Mouse (Mus musculus) midbrain, embryonic 11.5 days (tissue): ENCODE measurements around the gene Polrmt. TPM values are rescaled to one million over a fixed set of nuclear protein-coding genes. Genes with fewer than 3 reads are reported as not detected.

Experiments used
- ATAC-seq: fragments of 200-750 bp; cut with Nextera tagmentation; 2 replicates; pipeline ENCODE4 v1.8.0; 2017; ENCODE audit warnings: moderate TSS enrichment, moderate library complexity; ENCODE audit not compliant: low FRiP score
- DNase-seq: peaks from one replicate; pipeline ENCODE4 v3.0.0; 2015; ENCODE audit warnings: low spot score; ENCODE audit errors: missing footprints
- H3K27ac ChIP-seq: fragments of 300-500 bp; sonication (generic); 2 replicates; pipeline ENCODE4 v1.5.1; 2014; ENCODE audit warnings: low read depth, low read length
- H3K27me3 ChIP-seq: fragments of 300-500 bp; sonication (generic); 2 replicates; pipeline ENCODE4 v1.6.1; 2014; ENCODE audit warnings: mild to moderate bottlenecking, low read length, moderate library complexity, mixed read lengths; ENCODE audit not compliant: control insufficient read depth, insufficient read depth
- H3K36me3 ChIP-seq: fragments of 300-500 bp; sonication (generic); 2 replicates; pipeline ENCODE4 v1.6.1; 2014; ENCODE audit warnings: mild to moderate bottlenecking, low read length, moderate library complexity, mixed read lengths; ENCODE audit not compliant: control insufficient read depth, insufficient read depth
- H3K4me1 ChIP-seq: fragments of 300-500 bp; sonication (generic); 2 replicates; pipeline ENCODE4 v1.6.1; 2014; ENCODE audit warnings: low read length; ENCODE audit not compliant: control insufficient read depth, insufficient read depth
- H3K4me2 ChIP-seq: fragments of 300-500 bp; sonication (generic); 2 replicates; pipeline ENCODE4 v1.6.1; 2014; ENCODE audit warnings: mild to moderate bottlenecking, moderate library complexity
- H3K4me3 ChIP-seq: fragments of 300-500 bp; sonication (generic); 2 replicates; pipeline ENCODE4 v1.5.1; 2014; ENCODE audit warnings: low read depth, low read length
- H3K9ac ChIP-seq: fragments of 300-500 bp; sonication (generic); 2 replicates; pipeline ENCODE4 v1.6.1; 2014; ENCODE audit warnings: low read length
- H3K9me3 ChIP-seq: fragments of 300-500 bp; sonication (generic); 2 replicates; pipeline ENCODE4 v1.6.1; 2016; ENCODE audit warnings: low read length; ENCODE audit not compliant: control insufficient read depth
- WGBS: fragments of 180-500 bp; shearing (Covaris S2); extraction: QIAGEN DNeasy Blood & Tissue Kit; methylation state at CpG from one replicate; pipeline ENCODE4 v1.1.7; 2014; 5-methylcytosine and 5-hydroxymethylcytosine counted together
- polyA plus RNA-seq: library from polyadenylated mRNA; unstranded; fragments of >200 nt; fragmentation: Nextera tagmentation; extraction: Ambion mirVana; gene quantifications from 2 replicates; pipeline ENCODE4 v1.2.1, GENCODE M21; 2014

Gene Polrmt
- polyA plus RNA-seq, 1 experiment from 2014 or later, result 31.2 TPM

- H3K4me3 ChIP-seq, result no peak overlapping the region
- DNase-seq, result no peak
- WGBS, result 70% methylated on average over 5 of the region's 5 CpGs
- ATAC-seq, result no peak
- H3K9ac ChIP-seq, result no peak overlapping the region
- peaks cover 30% of the 10 kb centered on the region for H3K27me3 ChIP-seq
- H3K9me3 ChIP-seq, result no peaks in the 10 kb centered on the region
- H3K36me3 ChIP-seq, result no peaks in the 10 kb centered on the region
- H3K4me2 ChIP-seq, result no peak overlapping the region
- H3K4me1 ChIP-seq, result peaks cover 13% of the 10 kb centered on the region
- H3K27ac ChIP-seq, result no peak overlapping the region
Measured at GRCm38 (mm10) chr10:79721089-79721488, 25.3 kb downstream of the Polrmt start.

GRCm38 (mm10) chr10:79717640-79718357, 28.6 kb downstream of the Polrmt start:
- peaks cover 41% of the 10 kb centered on the region for H3K27me3 ChIP-seq
- WGBS, result 5% methylated on average over 43 of the region's 43 CpGs
- H3K4me2 ChIP-seq, result peak overlapping the region; percentile 92
- ATAC-seq, result no peak
- peak overlapping the region; percentile 60 for H3K4me3 ChIP-seq
- H3K36me3 ChIP-seq, result no peaks in the 10 kb centered on the region
- DNase-seq, result peak; percentile 94
- H3K4me1 ChIP-seq, result peaks cover 13% of the 10 kb centered on the region
- H3K9ac ChIP-seq, result no peak overlapping the region
- no peaks in the 10 kb centered on the region for H3K9me3 ChIP-seq
- H3K27ac ChIP-seq, result no peak overlapping the region

- ATAC-seq, result peak; percentile 8; the same call in 1 of the 2 replicates
- peaks cover 13% of the 10 kb centered on the region for H3K4me1 ChIP-seq
- H3K27ac ChIP-seq, result no peak overlapping the region
Measured at GRCm38 (mm10) chr10:79716988-79717355, 29.4 kb downstream of the Polrmt start.

GRCm38 (mm10) chr10:79716254-79716987, 30.0 kb downstream of the Polrmt start, which contains the start of gene Hcn2:
Hcn2 (plus strand) TSS chr10:79716634.
- Histone ChIP-seq H3K9me3 (no peaks in the 10 kb centered on the region), H3K4me2 (peak within 1 kb of the TSS; percentile 92), H3K36me3 (peaks cover 5% of the 10 kb centered on the region), H3K27ac (no peak within 1 kb of the TSS), H3K9ac (peak within 1 kb of the TSS; percentile 54), H3K4me3 (peak within 1 kb of the TSS; percentile 60), H3K27me3 (peaks cover 41% of the 10 kb centered on the region), H3K4me1 (peaks cover 13% of the 10 kb centered on the region)
- ATAC-seq, result peak; percentile 61; the same call in 1 of the 2 replicates
- WGBS, result 2% methylated on average over 63 of the region's 91 CpGs
- DNase-seq, result no peak

More at GRCm38 (mm10) chr10:79716988-79717355, 29.4 kb downstream of the Polrmt start:
- no peaks in the 10 kb centered on the region for H3K9me3 ChIP-seq
- H3K4me3 ChIP-seq, result peak overlapping the region; percentile 60
- H3K36me3 ChIP-seq, result no peaks in the 10 kb centered on the region; the same call in 1 of the 2 replicates
- peak overlapping the region; percentile 92 for H3K4me2 ChIP-seq
- DNase-seq, result no peak
- WGBS, result under 1% methylated on average over 38 of the region's 44 CpGs
- H3K27me3 ChIP-seq, result peaks cover 41% of the 10 kb centered on the region
- peak overlapping the region; percentile 54 for H3K9ac ChIP-seq

GRCm38 (mm10) chr10:79714996-79715395, 31.4 kb downstream of the Polrmt start:
- Histone ChIP-seq H3K27ac (no peak overlapping the region), H3K27me3 (peaks cover 41% of the 10 kb centered on the region), H3K9ac (no peak overlapping the region), H3K4me1 (peaks cover 13% of the 10 kb centered on the region), H3K9me3 (no peaks in the 10 kb centered on the region), H3K4me3 (no peak overlapping the region), H3K36me3 (peaks cover 15% of the 10 kb centered on the region), H3K4me2 (no peak overlapping the region)
- 71% methylated on average over 4 of the region's 4 CpGs for WGBS
- DNase-seq (no peak), ATAC-seq (no peak)

GRCm38 (mm10) chr10:79713163-79713562, 33.2 kb downstream of the Polrmt start:
- no peak overlapping the region for H3K4me2 ChIP-seq
- peaks cover 13% of the 10 kb centered on the region for H3K4me1 ChIP-seq
- ATAC-seq (no peak), DNase-seq (no peak)
- H3K9ac ChIP-seq, result no peak overlapping the region
- H3K27me3 ChIP-seq, result peaks cover 32% of the 10 kb centered on the region
- WGBS, result 23% methylated on average over 1 of the region's 1 CpGs
- no peak overlapping the region for H3K27ac ChIP-seq
- no peak overlapping the region for H3K4me3 ChIP-seq
- no peaks in the 10 kb centered on the region for H3K9me3 ChIP-seq
- H3K36me3 ChIP-seq, result peaks cover 21% of the 10 kb centered on the region

GRCm38 (mm10) chr10:79712499-79713126, 33.8 kb downstream of the Polrmt start:
- peak; percentile 41 for ATAC-seq
- Histone ChIP-seq H3K4me3 (no peak overlapping the region), H3K9ac (no peak overlapping the region), H3K36me3 (peaks cover 21% of the 10 kb centered on the region), H3K27me3 (peaks cover 27% of the 10 kb centered on the region), H3K9me3 (no peaks in the 10 kb centered on the region), H3K4me1 (peaks cover 12% of the 10 kb centered on the region), H3K4me2 (no peak overlapping the region), H3K27ac (no peak overlapping the region)
- WGBS, result 10% methylated on average over 4 of the region's 6 CpGs
- DNase-seq, result peak; percentile 98

GRCm38 (mm10) chr10:79712029-79712428, 34.4 kb downstream of the Polrmt start:
- peaks cover 6% of the 10 kb centered on the region for H3K4me1 ChIP-seq
- peaks cover 21% of the 10 kb centered on the region for H3K36me3 ChIP-seq
- WGBS, result 86% methylated on average over 1 of the region's 1 CpGs
- DNase-seq (no peak), ATAC-seq (peak; percentile 22; the same call in 1 of the 2 replicates)
- H3K9ac ChIP-seq, result no peak overlapping the region
- H3K27me3 ChIP-seq, result peaks cover 21% of the 10 kb centered on the region
- no peak overlapping the region for H3K27ac ChIP-seq
- H3K4me2 ChIP-seq, result no peak overlapping the region
- H3K4me3 ChIP-seq, result no peak overlapping the region
- H3K9me3 ChIP-seq, result no peaks in the 10 kb centered on the region
